Mouse (Mus musculus) activated CD4-positive, CD25-positive, alpha-beta regulatory T cell (primary cell): Measurements from ENCODE around the gene Gng7. TPM values are rescaled to one million over a fixed set of nuclear protein-coding genes. Genes with fewer than 3 reads are reported as not detected.

ENCODE experiments used
- polyA plus RNA-seq, 2 experiments: library from polyadenylated mRNA; unstranded; fragments of 100-300 nt; shearing (Covaris generic); gene quantifications; one replicate each; pipeline ENCODE4 v1.2.1; 2017

Gene Gng7
- polyA plus RNA-seq = under 1 TPM in 1 of 2 experiments, not detected in 1; 0.28 TPM

GRCm38 (mm10) chr10:81014393-81015384 lies at the start of gene Gng7:
TSS of gene Gng7 (minus strand) at chr10:81014945.

GRCm38 (mm10) chr10:81059603-81060543 lies 45.1 kb upstream of the Gng7 start, which contains the start of gene Sgta:
TSS of gene Sgta (minus strand) at chr10:81060181.

DNA sequence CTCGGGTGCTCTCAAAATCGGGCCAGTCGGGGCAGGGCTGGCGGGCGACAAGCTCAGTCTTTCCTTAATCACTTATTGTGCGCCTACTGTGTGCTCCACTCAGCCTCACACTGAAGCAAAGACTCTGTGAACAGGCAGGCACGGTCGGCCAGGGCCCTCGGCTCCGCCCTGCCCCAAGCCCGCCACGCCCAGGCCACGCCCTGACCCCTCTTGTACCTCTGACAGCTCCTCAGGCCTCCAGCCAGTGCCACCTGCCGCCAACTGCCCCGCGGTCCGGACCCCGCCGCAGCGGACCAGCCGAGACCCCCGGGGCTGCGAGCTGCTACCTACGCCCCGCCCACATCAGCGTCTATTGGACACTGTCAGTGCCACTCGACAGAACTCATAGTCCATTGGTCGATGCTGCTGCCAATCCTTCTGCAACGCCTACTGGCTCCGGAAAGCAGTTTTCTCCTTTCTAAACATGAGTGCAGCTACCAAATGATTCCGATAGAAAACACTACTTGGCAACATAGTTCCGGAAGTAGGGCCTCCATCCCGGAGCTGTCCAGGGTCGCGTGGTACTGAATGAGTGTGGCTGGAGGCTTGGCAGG lies 22.3 kb upstream of the Gng7 start, which contains the start of gene Slc39a3:
Gene Slc39a3 (minus strand): TSS at position 439 of the 593 bp plus-strand sequence.

DNA sequence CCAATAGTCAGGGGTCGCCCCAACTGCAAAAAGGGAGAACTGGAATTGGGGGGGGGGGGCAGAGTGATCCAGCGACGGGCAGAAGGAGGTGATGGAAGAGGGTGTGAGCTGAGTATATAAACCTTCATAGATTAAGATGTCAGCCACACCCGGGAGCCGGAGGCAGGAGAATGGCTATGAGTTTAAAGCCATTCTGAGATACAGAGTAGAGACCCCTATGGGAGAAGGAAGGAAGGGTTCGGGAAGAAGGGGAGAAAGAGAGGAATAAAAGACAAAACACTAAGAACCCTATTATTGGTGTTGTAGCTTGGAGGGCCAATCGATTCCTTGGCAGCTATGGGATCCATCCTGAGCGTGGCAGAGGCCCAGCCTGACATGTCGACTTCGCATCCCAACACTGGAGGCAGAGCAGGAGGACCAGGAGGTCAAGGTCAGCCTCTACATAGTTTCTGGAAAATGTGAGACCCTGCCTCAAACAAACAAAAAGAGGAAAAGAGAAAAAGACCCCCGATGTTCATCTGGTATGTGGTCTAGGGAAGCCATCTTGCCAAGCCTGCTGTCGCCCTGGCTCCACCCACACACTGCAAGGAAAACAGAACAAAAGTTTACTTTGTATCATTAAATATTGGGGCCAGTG lies 11.0 kb upstream of the Gng7 start, which contains the start of gene Diras1:
Gene Diras1 (minus strand): TSS at position 24 of the 637 bp plus-strand sequence.

GRCm38 (mm10) chr10:80929299-80930226 lies 85.2 kb downstream of the Gng7 start, which contains the start of gene Gadd45b:
TSS of gene Gadd45b (plus strand) at chr10:80930073.

GRCm38 (mm10) chr10:80917779-80918434 lies 96.8 kb downstream of the Gng7 start, which contains the start of gene Lmnb2:
TSS of gene Lmnb2 (minus strand) at chr10:80918245.

GRCm38 (mm10) chr10:80900318-80901247 lies 114.2 kb downstream of the Gng7 start, which contains the start of gene Timm13:
TSS of gene Timm13 (minus strand) at chr10:80900969.

Other genes starting within 250 kb of the Gng7 start
- gene Sf3a2, start 216.7 kb downstream of the Gng7 start, polyA plus RNA-seq = 10 to 100 TPM; 64.0 to 79.5 TPM
- 100 to 1,000 TPM; 224 to 242 TPM for gene Plekhj1, start 216.3 kb downstream of the Gng7 start, polyA plus RNA-seq
- gene Amh, start 209.7 kb downstream of the Gng7 start, polyA plus RNA-seq = not detected
- under 1 TPM in 1 of 2 experiments, not detected in 1; 0.53 TPM for gene Jsrp1, start 201.4 kb downstream of the Gng7 start, polyA plus RNA-seq
- gene Oaz1, start 188.3 kb downstream of the Gng7 start, polyA plus RNA-seq = 1,000 to 10,000 TPM; 2,247 to 2,345 TPM
- under 1 TPM in 1 of 2 experiments, not detected in 1; 0.21 TPM for gene Lingo3, start 170.9 kb downstream of the Gng7 start, polyA plus RNA-seq
- 100 to 1,000 TPM; 151 to 243 TPM for gene Lsm7, start 159.7 kb downstream of the Gng7 start, polyA plus RNA-seq
- gene Sppl2b, start 159.7 kb downstream of the Gng7 start, polyA plus RNA-seq = 10 to 100 TPM; 20.9 to 29.3 TPM
- gene Tmprss9, start 143.1 kb downstream of the Gng7 start, polyA plus RNA-seq = under 1 TPM in 1 of 2 experiments, not detected in 1; 0.05 TPM
- 100 to 1,000 TPM; 213 to 220 TPM for gene Timm13, start 114.0 kb downstream of the Gng7 start, polyA plus RNA-seq
- gene Lmnb2, start 96.7 kb downstream of the Gng7 start, polyA plus RNA-seq = 10 to 100 TPM in 1 of 2 experiments, 1 to 10 TPM in 1; 7.6 to 12.9 TPM
- gene Gadd45b, start 84.9 kb downstream of the Gng7 start, polyA plus RNA-seq = 10 to 100 TPM; 40.6 to 80.6 TPM
- under 1 TPM in 1 of 2 experiments, not detected in 1; 0.54 TPM for gene Diras1, start 10.7 kb upstream of the Gng7 start, polyA plus RNA-seq
- gene Slc39a3, start 22.5 kb upstream of the Gng7 start, polyA plus RNA-seq = 10 to 100 TPM; 13.9 to 14.7 TPM
- 10 to 100 TPM; 79.3 to 94.4 TPM for gene Sgta, start 45.2 kb upstream of the Gng7 start, polyA plus RNA-seq
- gene Thop1, start 55.1 kb upstream of the Gng7 start, polyA plus RNA-seq = 1 to 10 TPM; 6.0 to 8.7 TPM
- gene Creb3l3, start 83.9 kb upstream of the Gng7 start, polyA plus RNA-seq = under 1 TPM in 1 of 2 experiments, not detected in 1; 0.22 TPM
- 100 to 1,000 TPM; 162 to 191 TPM for gene Map2k2, start 91.0 kb upstream of the Gng7 start, polyA plus RNA-seq
- 10 to 100 TPM; 69.4 to 76.2 TPM for gene Zbtb7a, start 120.3 kb upstream of the Gng7 start, polyA plus RNA-seq
- 10 to 100 TPM; 42.8 to 50.1 TPM for gene Pias4, start 153.0 kb upstream of the Gng7 start, polyA plus RNA-seq
- gene Eef2, start 161.7 kb upstream of the Gng7 start, polyA plus RNA-seq = 100 to 1,000 TPM; 640 to 647 TPM
- gene Dapk3, start 168.1 kb upstream of the Gng7 start, polyA plus RNA-seq = 100 to 1,000 TPM in 1 of 2 experiments, 10 to 100 TPM in 1; 95.7 to 104 TPM
- not detected for gene 4930442H23Rik, start 168.9 kb upstream of the Gng7 start, polyA plus RNA-seq
- under 1 TPM; 0.19 to 0.47 TPM for gene Nmrk2, start 187.1 kb upstream of the Gng7 start, polyA plus RNA-seq
- 1 to 10 TPM; 5.7 to 5.8 TPM for gene Atcay, start 215.9 kb upstream of the Gng7 start, polyA plus RNA-seq
- 1 to 10 TPM; 3.9 to 5.0 TPM for gene Zfr2, start 218.2 kb upstream of the Gng7 start, polyA plus RNA-seq
- 100 to 1,000 TPM in 1 of 2 experiments, 10 to 100 TPM in 1; 63.7 to 239 TPM for gene Matk, start 238.0 kb upstream of the Gng7 start, polyA plus RNA-seq